Mouse (Mus musculus) embryonic facial prominence, embryonic 13.5 days (tissue): ENCODE data around the gene 4933407L21Rik. TPM values are rescaled to one million over a fixed set of nuclear protein-coding genes. Genes with fewer than 3 reads are reported as not detected.

Experiments
- ATAC-seq: fragments of 200-750 bp; cut with Nextera tagmentation; 2 replicates; pipeline ENCODE4 v1.8.0; 2017; ENCODE audit warnings: low read depth; ENCODE audit not compliant: insufficient number of reproducible peaks, insufficient read depth, low FRiP score, low TSS enrichment
- H3K27ac ChIP-seq: fragments of 300-500 bp; sonication (generic); 2 replicates; pipeline ENCODE4 v1.5.1; 2015; ENCODE audit warnings: moderate library complexity, mild to moderate bottlenecking, inconsistent platforms
- H3K27me3 ChIP-seq: fragments of 300-500 bp; sonication (generic); 2 replicates; pipeline ENCODE4 v1.6.1; 2015; ENCODE audit warnings: mild to moderate bottlenecking, inconsistent platforms
- H3K36me3 ChIP-seq: fragments of 300-500 bp; sonication (generic); 2 replicates; pipeline ENCODE4 v1.6.1; 2015; ENCODE audit warnings: mild to moderate bottlenecking, inconsistent platforms
- H3K4me1 ChIP-seq: fragments of 300-500 bp; sonication (generic); 2 replicates; pipeline ENCODE4 v1.6.1; 2015; ENCODE audit warnings: inconsistent platforms
- H3K4me2 ChIP-seq: fragments of 300-500 bp; sonication (generic); 2 replicates; pipeline ENCODE4 v1.6.1; 2015; ENCODE audit warnings: moderate library complexity, mild to moderate bottlenecking, inconsistent platforms
- H3K4me3 ChIP-seq: fragments of 300-500 bp; sonication (generic); 2 replicates; pipeline ENCODE4 v1.5.1; 2015; ENCODE audit warnings: mild to moderate bottlenecking, inconsistent platforms
- H3K9ac ChIP-seq: fragments of 300-500 bp; sonication (generic); 2 replicates; pipeline ENCODE4 v1.6.1; 2015; ENCODE audit warnings: mild to moderate bottlenecking, inconsistent platforms
- H3K9me3 ChIP-seq: fragments of 300-500 bp; sonication (generic); 2 replicates; pipeline ENCODE4 v1.6.1; 2016; ENCODE audit warnings: inconsistent platforms
- WGBS: fragments of 180-500 bp; shearing (Covaris S2); methylation state at CpG from one replicate; pipeline ENCODE4 v1.1.7; 2015; ENCODE audit warnings: mixed read lengths; 5-methylcytosine and 5-hydroxymethylcytosine counted together
- polyA plus RNA-seq: library from polyadenylated mRNA; unstranded; fragments of >200 nt; fragmentation: Nextera tagmentation; extraction: Ambion mirVana; gene quantifications from 2 replicates; pipeline ENCODE4 v1.2.1, GENCODE M21; 2015

The 4933407L21Rik gene
- polyA plus RNA-seq, 1 experiment from 2014 or later = 0.39 TPM

GRCm38 (mm10) chr1:85921725-85922124, 6.6 kb upstream of the 4933407L21Rik start:
- Histone ChIP-seq H3K4me2 (no peak overlapping the region), H3K4me1 (peaks cover 7% of the 10 kb centered on the region; the same call in 1 of the 2 replicates), H3K27me3 (no peaks in the 10 kb centered on the region), H3K4me3 (no peak overlapping the region), H3K9me3 (no peaks in the 10 kb centered on the region), H3K27ac (no peak overlapping the region), H3K9ac (no peak overlapping the region), H3K36me3 (no peaks in the 10 kb centered on the region)
- no peak for ATAC-seq
- WGBS = 89% methylated on average over 7 of the region's 7 CpGs

- Histone ChIP-seq H3K4me3 (no peak overlapping the region), H3K27ac (no peak overlapping the region), H3K4me2 (no peak overlapping the region), H3K27me3 (no peaks in the 10 kb centered on the region), H3K4me1 (peaks cover 3% of the 10 kb centered on the region; the same call in 1 of the 2 replicates), H3K9ac (no peak overlapping the region), H3K36me3 (no peaks in the 10 kb centered on the region), H3K9me3 (no peaks in the 10 kb centered on the region)
- ATAC-seq = no peak
- WGBS = 66% methylated on average over 7 of the region's 7 CpGs
These were observed 6.0 kb upstream of the 4933407L21Rik start for GRCm38 (mm10) chr1:85922127-85922864.

- Histone ChIP-seq H3K27ac (no peak overlapping the region), H3K4me1 (peaks cover 5% of the 10 kb centered on the region), H3K9me3 (no peaks in the 10 kb centered on the region), H3K4me2 (no peak overlapping the region), H3K9ac (no peak overlapping the region), H3K36me3 (no peaks in the 10 kb centered on the region), H3K27me3 (no peaks in the 10 kb centered on the region), H3K4me3 (no peak overlapping the region)
- 76% methylated on average over 5 of the region's 5 CpGs for WGBS
- no peak for ATAC-seq
These were observed 5.4 kb upstream of the 4933407L21Rik start for GRCm38 (mm10) chr1:85922865-85923211.

DNA sequence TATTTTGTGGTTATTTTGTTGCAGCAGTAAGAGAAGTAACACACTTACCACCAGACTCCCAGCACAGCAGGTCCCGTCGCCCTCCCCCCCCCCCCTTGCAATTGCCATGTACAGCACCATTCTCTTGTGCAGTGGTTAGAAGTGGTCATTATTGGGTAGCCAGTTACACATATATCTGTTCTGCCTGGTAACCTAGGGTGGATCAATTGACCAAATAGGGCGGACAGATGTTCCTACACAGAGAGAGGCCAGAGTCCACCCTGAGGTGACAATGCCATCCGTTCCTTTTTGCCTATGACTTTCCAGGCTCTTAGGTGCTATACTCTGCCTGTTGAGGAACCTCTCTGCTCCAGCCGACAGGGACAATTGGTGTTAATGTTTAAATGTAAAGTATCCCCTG, 3.1 kb upstream of the 4933407L21Rik start:
- Histone ChIP-seq H3K9ac (no peak overlapping the region), H3K4me2 (no peak overlapping the region), H3K36me3 (no peaks in the 10 kb centered on the region), H3K4me1 (peaks cover 19% of the 10 kb centered on the region), H3K27me3 (no peaks in the 10 kb centered on the region), H3K9me3 (no peaks in the 10 kb centered on the region), H3K4me3 (no peak overlapping the region), H3K27ac (no peak overlapping the region)
- 85% methylated on average over 5 of the region's 5 CpGs for WGBS
- no peak for ATAC-seq

DNA sequence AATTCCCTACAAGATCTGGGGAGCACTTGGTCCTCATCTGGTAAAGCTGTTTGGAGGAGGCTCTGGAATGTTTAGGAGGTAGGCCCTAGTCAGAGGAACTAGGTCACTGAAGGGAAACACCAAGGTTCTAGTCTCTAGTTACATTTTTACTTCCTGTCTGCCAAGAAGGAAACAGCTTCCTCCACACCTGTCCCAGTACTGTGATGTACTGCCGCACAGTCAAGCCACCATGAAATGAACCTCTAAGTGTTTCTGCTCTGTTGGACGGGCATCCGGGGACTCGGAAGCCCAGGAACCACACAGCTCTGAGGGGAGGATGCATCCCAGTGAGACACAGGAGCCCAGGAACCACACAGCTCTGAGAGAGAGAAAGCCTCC, 394 bp downstream of the 4933407L21Rik start:
- no peak overlapping the region for H3K27ac ChIP-seq

DNA sequence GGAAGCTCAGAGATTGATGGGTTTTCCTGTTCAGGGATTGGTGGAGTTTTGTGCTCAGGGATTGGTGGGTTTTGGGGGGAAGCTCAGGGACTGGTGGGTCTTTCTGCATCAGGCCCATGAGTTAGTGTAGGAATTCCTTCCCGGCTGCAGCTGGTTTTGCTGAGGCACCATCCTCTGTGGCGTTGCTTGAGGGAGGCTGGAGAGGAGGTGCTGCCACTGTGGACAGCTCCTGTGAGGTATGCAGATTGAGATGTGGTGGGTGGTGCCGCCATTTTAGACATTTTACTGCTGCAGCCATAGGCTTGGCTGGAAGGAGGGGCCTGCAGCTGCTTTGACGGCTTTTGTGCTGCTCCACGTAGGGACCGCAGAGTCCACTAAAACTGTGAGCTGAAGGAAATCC, 1.1 kb downstream of the 4933407L21Rik start:
- Histone ChIP-seq H3K4me3 (no peak overlapping the region), H3K27me3 (no peaks in the 10 kb centered on the region), H3K27ac (no peak overlapping the region), H3K9me3 (no peaks in the 10 kb centered on the region), H3K4me1 (peaks cover 29% of the 10 kb centered on the region), H3K9ac (no peak overlapping the region), H3K4me2 (no peak overlapping the region), H3K36me3 (no peaks in the 10 kb centered on the region)
- ATAC-seq = no peak
- WGBS = 74% methylated on average over 6 of the region's 6 CpGs

More for the DNA sequence above, 394 bp downstream of the 4933407L21Rik start:
- Histone ChIP-seq H3K27me3 (no peaks in the 10 kb centered on the region), H3K36me3 (no peaks in the 10 kb centered on the region), H3K9me3 (no peaks in the 10 kb centered on the region), H3K4me1 (peaks cover 24% of the 10 kb centered on the region), H3K4me2 (no peak overlapping the region), H3K4me3 (no peak overlapping the region), H3K9ac (no peak overlapping the region)
- ATAC-seq = no peak
- WGBS = 68% methylated on average over 4 of the region's 4 CpGs

DNA sequence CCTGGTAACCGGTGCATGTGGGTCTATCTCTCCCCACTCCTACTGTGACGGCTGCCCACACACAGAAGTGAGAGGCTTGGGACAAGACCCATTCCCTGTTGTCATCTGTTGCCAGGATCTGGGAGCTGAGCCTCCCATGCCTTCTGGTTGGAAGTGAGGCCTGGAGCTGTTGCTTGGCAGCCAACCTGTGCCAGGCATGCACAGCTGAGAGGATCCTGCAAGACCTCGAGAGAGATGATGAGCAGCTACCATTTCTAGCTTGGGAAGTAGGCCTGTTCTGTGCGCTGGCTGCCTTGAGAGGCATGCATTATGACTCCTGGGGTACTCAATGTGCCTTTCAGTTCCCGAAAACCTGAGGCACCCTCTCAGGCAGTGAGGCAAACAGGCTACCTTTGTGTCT, 2.9 kb downstream of the 4933407L21Rik start:
- no peak overlapping the region for H3K9ac ChIP-seq
- H3K9me3 ChIP-seq = no peaks in the 10 kb centered on the region
- H3K27me3 ChIP-seq = no peaks in the 10 kb centered on the region
- H3K4me2 ChIP-seq = no peak overlapping the region
- peaks cover 29% of the 10 kb centered on the region for H3K4me1 ChIP-seq
- no peak overlapping the region for H3K27ac ChIP-seq
- WGBS = 89% methylated on average over 5 of the region's 5 CpGs
- H3K36me3 ChIP-seq = no peaks in the 10 kb centered on the region
- H3K4me3 ChIP-seq = no peak overlapping the region
- ATAC-seq = no peak

DNA sequence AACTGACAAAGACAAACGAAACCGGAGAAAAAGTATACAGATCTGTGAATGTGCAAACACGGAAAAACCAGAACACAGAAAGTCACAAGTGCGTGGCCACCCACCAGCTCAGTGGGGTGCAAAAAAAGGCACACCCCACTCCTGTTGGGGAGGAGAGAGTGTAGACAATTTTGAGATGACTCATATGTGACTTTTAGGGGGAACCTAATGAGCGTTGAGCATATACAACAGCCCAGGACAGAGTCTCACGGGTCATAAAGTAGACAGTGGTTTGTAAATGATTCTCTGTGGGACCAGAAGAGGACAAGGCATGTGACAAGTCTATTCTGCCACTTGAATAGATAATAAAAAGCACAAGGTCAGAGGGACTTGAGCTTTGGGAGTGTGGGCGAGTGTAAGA, 4.9 kb downstream of the 4933407L21Rik start:
- Histone ChIP-seq H3K36me3 (no peaks in the 10 kb centered on the region), H3K9ac (no peak overlapping the region), H3K4me1 (peaks cover 22% of the 10 kb centered on the region), H3K9me3 (no peaks in the 10 kb centered on the region), H3K27me3 (no peaks in the 10 kb centered on the region), H3K4me2 (peak overlapping the region; percentile 48), H3K4me3 (0 out of 2 replicates have a peak overlapping the region, but pooled peaks have one; percentile 7), H3K27ac (peak overlapping the region; percentile 13; the same call in 1 of the 2 replicates)
- WGBS = 34% methylated on average over 7 of the region's 7 CpGs
- ATAC-seq = no peak

DNA sequence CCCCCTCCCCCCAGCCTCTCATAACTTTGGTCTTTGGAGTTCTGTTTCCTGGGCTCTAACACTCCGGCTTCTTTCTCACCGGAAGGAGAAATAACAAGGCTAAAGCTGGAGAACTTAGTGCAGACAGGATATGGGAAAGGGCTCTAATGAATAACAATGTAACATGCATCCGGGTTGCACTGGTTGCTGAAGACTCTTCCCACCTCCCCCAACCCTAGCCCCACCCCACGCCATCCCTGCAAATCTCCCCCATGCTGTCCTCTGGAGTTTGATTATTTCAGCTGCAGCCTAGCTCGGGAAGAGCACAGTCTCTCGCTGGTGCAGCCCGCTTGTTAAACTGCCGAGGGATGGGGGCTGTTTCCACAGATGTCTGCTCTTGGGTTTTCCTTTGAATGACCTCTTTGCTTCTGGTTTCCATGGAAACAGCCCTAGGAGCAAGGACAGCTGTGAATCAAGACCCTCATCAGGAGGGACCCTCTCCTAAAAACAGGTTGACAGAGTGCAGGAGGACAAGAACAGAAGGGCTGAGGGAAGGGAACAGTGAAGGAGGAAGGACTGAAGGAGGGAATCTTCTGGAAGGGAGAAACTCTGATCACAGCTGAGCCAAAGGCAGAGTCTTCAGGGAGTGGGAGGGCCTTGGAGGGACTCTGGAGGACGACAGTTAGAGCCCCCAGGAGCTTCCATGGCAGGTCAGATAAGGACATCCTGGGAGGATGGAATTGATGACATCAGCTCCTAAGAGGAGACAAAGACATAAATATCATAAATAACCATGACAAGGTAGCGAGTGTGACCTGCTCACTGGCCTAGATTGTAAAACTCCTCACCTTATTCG, 5.6 kb downstream of the 4933407L21Rik start:
- 19% methylated on average over 11 of the region's 11 CpGs for WGBS
- no peaks in the 10 kb centered on the region for H3K27me3 ChIP-seq
- peak overlapping the region; percentile 13; the same call in 1 of the 2 replicates for H3K27ac ChIP-seq
- ATAC-seq = no peak
- no peaks in the 10 kb centered on the region for H3K36me3 ChIP-seq
- H3K9ac ChIP-seq = peak overlapping the region; percentile 44; the same call in 1 of the 2 replicates
- 0 out of 2 replicates have a peak overlapping the region, but pooled peaks have one; percentile 7 for H3K4me3 ChIP-seq
- peaks cover 16% of the 10 kb centered on the region for H3K4me1 ChIP-seq
- peak overlapping the region; percentile 48 for H3K4me2 ChIP-seq
- H3K9me3 ChIP-seq = no peaks in the 10 kb centered on the region

DNA sequence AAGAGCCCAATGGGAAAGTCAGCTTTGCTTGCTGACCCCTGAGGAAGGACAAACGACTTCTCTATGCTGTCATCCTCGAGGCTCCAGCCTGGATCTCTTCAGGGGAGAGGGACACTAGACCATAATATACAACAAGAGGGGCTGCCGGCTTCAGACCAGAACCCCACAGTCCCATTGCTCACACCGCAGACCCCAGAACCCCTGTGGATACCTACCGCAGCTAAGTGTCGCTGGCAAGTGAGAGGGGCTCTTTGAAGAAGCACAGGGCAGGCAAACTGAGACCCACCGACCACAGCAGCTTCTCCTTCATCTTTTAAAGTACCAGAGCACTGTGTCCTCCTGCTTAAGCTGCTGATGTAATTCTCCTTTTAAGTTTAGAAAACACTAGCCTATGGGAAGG, 6.3 kb downstream of the 4933407L21Rik start:
- H3K4me3 ChIP-seq = no peak overlapping the region
- no peaks in the 10 kb centered on the region for H3K27me3 ChIP-seq
- no peak for ATAC-seq
- H3K4me2 ChIP-seq = no peak overlapping the region
- H3K9me3 ChIP-seq = no peaks in the 10 kb centered on the region
- peaks cover 11% of the 10 kb centered on the region for H3K4me1 ChIP-seq
- no peaks in the 10 kb centered on the region for H3K36me3 ChIP-seq
- no peak overlapping the region for H3K27ac ChIP-seq
- no peak overlapping the region for H3K9ac ChIP-seq
- 17% methylated on average over 7 of the region's 7 CpGs for WGBS

GRCm38 (mm10) chr1:85935148-85935852, 7.0 kb downstream of the 4933407L21Rik start:
- Histone ChIP-seq H3K4me3 (no peak overlapping the region), H3K9me3 (no peaks in the 10 kb centered on the region), H3K9ac (no peak overlapping the region), H3K4me2 (no peak overlapping the region), H3K4me1 (peaks cover 11% of the 10 kb centered on the region), H3K27me3 (no peaks in the 10 kb centered on the region), H3K27ac (no peak overlapping the region), H3K36me3 (no peaks in the 10 kb centered on the region)
- ATAC-seq = no peak
- WGBS = 49% methylated on average over 8 of the region's 8 CpGs
